Mouse (Mus musculus): ENCODE data around the gene Cyp2d11. TPM values are rescaled to one million over a fixed set of nuclear protein-coding genes. Genes with fewer than 3 reads are reported as not detected.

Cyp2d11 gene
- polyA plus RNA-seq, 1 experiment = not detected

DNA sequence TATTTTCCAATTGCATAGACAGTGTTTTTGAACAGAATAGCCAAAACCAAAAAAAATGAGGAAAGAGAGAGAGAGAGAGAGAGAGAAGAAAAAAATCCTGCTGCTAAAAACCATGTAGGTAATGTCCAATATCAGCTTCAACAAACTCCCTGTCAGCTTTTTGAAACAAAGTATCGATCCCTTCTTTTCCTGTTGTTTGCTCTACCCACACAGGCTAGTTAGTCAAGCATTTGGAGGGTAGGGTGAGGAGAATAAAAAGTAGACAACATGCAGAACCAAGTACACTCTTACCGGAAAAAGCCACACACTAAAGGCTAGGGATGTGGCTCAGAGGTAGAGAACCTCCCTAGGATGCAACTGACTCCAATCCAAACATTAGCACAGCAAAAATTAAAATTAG, 8.1 kb downstream of the Cyp2d11 start:
- no peak overlapping the region for H3K27ac ChIP-seq (ENCODE audit: insufficient read depth, low read depth, low read length)
- TF ChIP-seq CTCF (IDR thresholded peaks at IDR 0.05; ENCODE audit: insufficient read depth, low read depth, low read length) = no peak
- no peak for TF ChIP-seq POLR2A (IDR thresholded peaks at IDR 0.05; ENCODE audit: insufficient read depth, low read depth, low read length)
- WGBS = 92% methylated on average over 2 of the region's 2 CpGs

DNA sequence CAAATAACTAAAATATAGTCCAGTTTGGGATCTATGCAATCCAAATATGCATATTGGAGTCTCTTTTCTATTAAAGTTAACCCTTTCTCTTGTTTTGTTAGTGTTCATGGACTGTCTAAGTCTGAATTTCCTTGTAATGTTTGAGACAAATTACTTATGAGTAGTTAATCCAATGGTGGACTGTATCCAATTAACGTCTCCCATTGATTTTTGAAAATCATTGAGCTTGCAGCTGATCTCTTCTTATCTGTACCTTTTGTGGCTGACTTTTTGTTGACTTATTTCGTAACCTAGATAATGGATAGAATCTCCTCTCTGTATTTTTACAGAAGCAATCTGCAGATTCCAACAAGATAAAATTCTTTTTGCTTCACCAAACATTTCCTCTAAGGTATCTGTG, 11.4 kb downstream of the Cyp2d11 start:
- Histone ChIP-seq H3K4me3 (ENCODE audit: insufficient read depth, low read depth, low read length) (no peak overlapping the region), H3K27ac (ENCODE audit: insufficient read depth, low read depth, low read length) (no peak overlapping the region), H3K4me1 (ENCODE audit: control insufficient read depth, insufficient read depth, low read length) (peaks cover 9% of the 10 kb centered on the region)
- TF ChIP-seq POLR2A (IDR thresholded peaks at IDR 0.05; ENCODE audit: insufficient read depth, low read depth, low read length) = no peak
- no peak for TF ChIP-seq CTCF (IDR thresholded peaks at IDR 0.05; ENCODE audit: insufficient read depth, low read depth, low read length)
- WGBS = 97% methylated on average over 2 of the region's 2 CpGs

More for the DNA sequence above, 8.1 kb downstream of the Cyp2d11 start:
- Histone ChIP-seq H3K4me1 (ENCODE audit: control insufficient read depth, insufficient read depth, low read length) (no peaks in the 10 kb centered on the region), H3K4me3 (ENCODE audit: insufficient read depth, low read depth, low read length) (no peak overlapping the region)

DNA sequence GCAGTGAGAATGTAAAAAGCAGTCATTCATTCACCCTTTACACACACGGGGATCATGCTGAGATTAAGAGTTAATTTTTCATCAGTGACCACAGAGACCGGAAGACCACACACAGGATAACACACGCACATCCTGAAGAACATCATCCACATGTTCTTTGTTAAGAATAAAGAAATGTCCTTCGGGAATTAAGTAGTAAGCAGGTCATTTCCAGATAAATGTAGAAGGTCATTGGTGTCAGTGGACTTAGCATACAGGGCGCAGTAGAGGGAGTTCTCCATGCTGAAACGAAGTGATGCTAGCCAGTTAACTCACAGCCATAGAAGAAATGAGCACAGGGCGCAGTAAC, 13.1 kb downstream of the Cyp2d11 start:
- TF ChIP-seq POLR2A (IDR thresholded peaks at IDR 0.05; ENCODE audit: insufficient read depth, low read depth, low read length) (no peak), CTCF (IDR thresholded peaks at IDR 0.05; ENCODE audit: insufficient read depth, low read depth, low read length) (no peak)
- Histone ChIP-seq H3K4me1 (ENCODE audit: control insufficient read depth, insufficient read depth, low read length) (peaks cover 16% of the 10 kb centered on the region), H3K27ac (ENCODE audit: insufficient read depth, low read depth, low read length) (peak overlapping the region; percentile 67), H3K4me3 (ENCODE audit: insufficient read depth, low read depth, low read length) (peak overlapping the region; percentile 28; the same call in 1 of the 2 replicates)
- 41% methylated on average over 7 of the region's 7 CpGs for WGBS

DNA sequence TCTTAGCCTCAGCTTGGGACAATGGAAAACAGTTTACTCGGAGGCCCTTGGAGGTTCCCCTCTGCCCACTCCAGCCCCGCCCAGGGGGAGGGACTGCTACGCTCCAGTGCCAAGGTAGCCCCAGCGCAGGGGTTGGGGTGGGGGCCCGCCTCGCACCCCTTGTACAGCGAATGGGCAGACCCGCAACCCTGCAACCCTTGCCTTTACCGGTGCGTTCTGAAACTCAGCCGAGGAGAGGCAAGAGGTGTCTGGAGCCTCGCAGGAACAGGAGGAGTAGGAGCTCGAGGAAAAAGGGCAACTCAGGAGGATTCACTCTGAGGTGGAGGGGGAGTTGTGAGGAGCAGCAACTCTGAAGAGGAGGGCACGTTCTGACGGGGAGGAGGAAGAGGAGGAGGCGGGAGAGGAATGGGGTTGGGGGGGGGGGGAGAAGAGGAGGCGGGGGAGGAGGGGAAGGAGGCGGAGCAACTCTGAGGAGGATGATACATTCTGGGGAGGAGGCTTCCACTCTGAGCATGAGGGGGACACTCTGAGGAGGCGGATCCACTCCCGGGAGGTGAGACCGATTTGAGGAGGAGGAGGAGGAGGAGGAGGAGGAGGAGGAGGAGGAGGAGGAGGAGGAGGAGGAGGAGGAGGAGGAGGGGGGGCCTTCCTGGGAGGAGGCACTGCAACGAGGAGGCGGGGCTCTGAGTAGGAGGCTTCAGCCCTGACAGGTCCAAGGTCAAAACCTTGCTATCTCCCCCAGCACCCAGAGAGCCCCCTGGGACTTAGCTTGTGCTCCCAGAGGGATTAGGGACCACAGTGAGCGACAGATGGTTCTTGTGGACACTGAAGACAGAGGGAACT, 13.7 kb downstream of the Cyp2d11 start, which contains the start of gene Cyp2d22:
Cyp2d22 (minus strand) TSS at position 390 of the 843 bp plus-strand sequence.
- peaks cover 20% of the 10 kb centered on the region for H3K4me1 ChIP-seq (ENCODE audit: control insufficient read depth, insufficient read depth, low read length)
- 16% methylated on average over 18 of the region's 24 CpGs for WGBS
- TF ChIP-seq POLR2A (IDR thresholded peaks at IDR 0.05; ENCODE audit: insufficient read depth, low read depth, low read length) (no peak), CTCF (IDR thresholded peaks at IDR 0.05; ENCODE audit: insufficient read depth, low read depth, low read length) (no peak)
- peak within 1 kb of the TSS; percentile 89 for H3K27ac ChIP-seq (ENCODE audit: insufficient read depth, low read depth, low read length)
- peak within 1 kb of the TSS; percentile 52 for H3K4me3 ChIP-seq (ENCODE audit: insufficient read depth, low read depth, low read length)

DNA sequence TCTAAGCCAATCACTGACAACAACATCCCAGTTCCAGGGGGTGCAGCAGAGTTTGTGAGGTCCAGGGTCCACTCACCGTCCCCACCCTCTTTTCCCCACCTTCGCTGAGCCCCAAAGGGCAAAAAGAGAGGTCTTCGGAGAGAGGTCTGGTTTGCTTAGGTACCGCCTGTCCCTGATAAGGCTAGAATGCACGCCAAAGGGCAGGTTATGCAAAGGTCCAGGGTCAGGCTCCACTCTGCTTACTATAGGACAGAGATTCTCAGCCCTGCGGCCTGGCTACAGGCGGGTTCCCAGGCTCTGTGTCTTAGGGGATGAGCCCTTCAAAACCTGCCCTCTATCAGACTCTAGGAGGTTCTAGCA, 14.3 kb downstream of the Cyp2d11 start:
- 70% methylated on average over 7 of the region's 7 CpGs for WGBS

DNA sequence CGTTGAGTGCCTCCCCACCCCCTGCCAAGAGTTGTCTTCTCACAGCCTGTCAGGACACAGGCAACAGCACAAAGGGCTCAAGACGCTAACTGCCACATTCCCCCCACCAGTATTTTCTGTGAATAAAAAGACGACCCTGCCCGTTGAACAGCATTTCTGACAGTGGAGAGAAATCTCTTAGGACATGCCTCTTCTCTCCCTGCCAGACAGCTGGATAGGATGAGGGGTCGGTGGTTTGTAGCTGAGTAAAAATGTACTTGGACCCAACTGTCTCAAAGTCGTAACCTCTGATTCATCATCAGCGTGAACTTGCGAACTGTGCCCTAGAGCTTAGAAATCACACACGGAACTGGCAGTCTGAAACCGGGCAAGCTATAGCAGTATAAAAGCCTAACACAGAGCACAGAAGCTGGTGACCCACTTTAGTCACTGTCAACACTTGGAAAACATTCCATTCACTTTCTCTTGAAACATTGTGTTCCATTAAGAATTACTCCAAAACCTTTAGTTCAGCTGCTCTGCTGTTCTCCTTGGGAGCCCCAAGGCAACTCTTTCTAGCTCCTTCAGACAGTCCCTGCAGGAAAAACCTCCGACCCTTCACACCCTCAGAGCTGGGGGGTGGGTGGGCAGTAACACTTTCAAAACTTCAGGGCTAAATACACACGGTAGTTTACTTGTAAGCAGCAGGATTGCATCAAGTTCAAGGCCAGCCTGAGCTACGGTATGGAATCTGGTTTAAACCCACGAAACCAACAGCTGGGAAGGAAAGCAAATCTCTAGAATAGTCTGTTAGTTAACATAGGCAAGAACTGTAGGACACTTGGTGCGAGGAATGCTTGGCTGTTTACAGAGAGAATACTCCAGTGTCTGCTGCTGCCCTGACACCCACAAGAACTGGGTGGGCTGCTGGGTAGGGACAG, 15.3 kb downstream of the Cyp2d11 start:
- 55% methylated on average over 15 of the region's 15 CpGs for WGBS
- no peak overlapping the region for H3K4me3 ChIP-seq (ENCODE audit: insufficient read depth, low read depth, low read length)
- peak overlapping the region; percentile 89 for H3K27ac ChIP-seq (ENCODE audit: insufficient read depth, low read depth, low read length)

More for the DNA sequence above, 14.3 kb downstream of the Cyp2d11 start:
- H3K4me1 ChIP-seq (ENCODE audit: control insufficient read depth, insufficient read depth, low read length) = peaks cover 20% of the 10 kb centered on the region
- H3K4me3 ChIP-seq (ENCODE audit: insufficient read depth, low read depth, low read length) = peak overlapping the region; percentile 52
- TF ChIP-seq CTCF (IDR thresholded peaks at IDR 0.05; ENCODE audit: insufficient read depth, low read depth, low read length) (no peak; the same call in 1 of the 2 replicates), POLR2A (IDR thresholded peaks at IDR 0.05; ENCODE audit: insufficient read depth, low read depth, low read length) (no peak)
- peak overlapping the region; percentile 89 for H3K27ac ChIP-seq (ENCODE audit: insufficient read depth, low read depth, low read length)

DNA sequence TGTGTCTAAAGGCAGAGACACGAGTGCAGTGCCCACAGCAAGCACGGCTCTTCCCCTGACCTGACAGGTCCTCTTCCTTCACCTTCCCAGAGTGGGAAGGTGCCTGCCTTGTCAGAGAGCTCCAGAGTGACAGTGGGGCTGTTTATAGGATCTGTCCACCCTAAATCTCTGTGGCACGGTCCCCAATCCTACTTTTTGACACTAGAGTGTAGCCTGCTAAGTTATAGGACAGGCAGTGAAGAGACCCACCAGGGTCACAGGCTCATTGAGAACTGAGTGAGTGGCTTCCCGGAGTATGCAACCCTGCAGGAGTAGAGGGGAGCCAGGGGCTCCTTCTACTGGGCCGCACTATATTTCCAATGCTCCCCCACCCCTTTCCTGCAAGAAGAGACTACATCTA, 16.1 kb downstream of the Cyp2d11 start:
- Histone ChIP-seq H3K4me1 (ENCODE audit: control insufficient read depth, insufficient read depth, low read length) (peaks cover 20% of the 10 kb centered on the region), H3K27ac (ENCODE audit: insufficient read depth, low read depth, low read length) (peak overlapping the region; percentile 89; the same call in 1 of the 2 replicates), H3K4me3 (ENCODE audit: insufficient read depth, low read depth, low read length) (no peak overlapping the region)
- 88% methylated on average over 5 of the region's 5 CpGs for WGBS
- no peak for TF ChIP-seq POLR2A (IDR thresholded peaks at IDR 0.05; ENCODE audit: insufficient read depth, low read depth, low read length)
- no peak for TF ChIP-seq CTCF (IDR thresholded peaks at IDR 0.05; ENCODE audit: insufficient read depth, low read depth, low read length)

More for the DNA sequence above, 15.3 kb downstream of the Cyp2d11 start:
- TF ChIP-seq CTCF (IDR thresholded peaks at IDR 0.05; ENCODE audit: insufficient read depth, low read depth, low read length) (no peak), POLR2A (IDR thresholded peaks at IDR 0.05; ENCODE audit: insufficient read depth, low read depth, low read length) (no peak)
- peaks cover 20% of the 10 kb centered on the region for H3K4me1 ChIP-seq (ENCODE audit: control insufficient read depth, insufficient read depth, low read length)

DNA sequence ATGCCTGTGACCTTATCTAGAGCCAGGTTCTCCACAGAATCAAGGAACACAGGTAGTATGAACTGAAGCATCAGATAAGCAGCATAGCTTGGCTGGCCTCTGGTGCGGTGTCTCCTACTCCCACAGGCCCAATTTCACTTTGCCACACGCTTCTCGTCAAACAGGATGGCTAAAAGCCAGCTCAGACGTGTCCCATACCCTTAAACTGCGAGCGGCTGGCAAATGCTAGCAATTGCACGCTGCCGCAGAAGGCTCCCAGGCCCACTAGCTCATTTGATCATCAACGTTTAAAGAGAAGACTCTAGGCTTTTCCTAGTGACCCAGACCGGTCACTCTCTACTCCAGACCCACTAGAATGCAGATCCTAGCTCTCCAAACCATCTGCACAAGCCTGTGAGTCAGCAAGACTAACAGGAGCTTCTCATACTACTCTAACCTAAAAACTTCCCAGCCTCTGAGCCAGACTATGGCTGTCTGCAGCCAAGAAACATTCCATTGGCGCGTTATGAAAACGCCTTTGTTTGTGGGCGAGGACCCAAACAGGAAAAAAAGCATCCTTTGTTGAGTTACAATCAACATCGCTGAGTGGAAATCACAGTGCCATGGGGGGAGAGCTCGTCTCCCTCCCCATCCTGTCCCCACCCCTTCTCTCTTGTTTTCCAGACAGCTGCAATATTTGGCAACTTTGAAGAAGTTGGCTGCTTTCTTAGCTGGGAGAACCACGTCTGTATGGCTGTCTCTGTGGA, 17.3 kb downstream of the Cyp2d11 start:
- TF ChIP-seq POLR2A (IDR thresholded peaks at IDR 0.05; ENCODE audit: insufficient read depth, low read depth, low read length) (no peak), CTCF (IDR thresholded peaks at IDR 0.05; ENCODE audit: insufficient read depth, low read depth, low read length) (no peak)
- Histone ChIP-seq H3K27ac (ENCODE audit: insufficient read depth, low read depth, low read length) (peak overlapping the region; percentile 65), H3K4me1 (ENCODE audit: control insufficient read depth, insufficient read depth, low read length) (peaks cover 20% of the 10 kb centered on the region), H3K4me3 (ENCODE audit: insufficient read depth, low read depth, low read length) (no peak overlapping the region)
- WGBS = 32% methylated on average over 17 of the region's 17 CpGs

Measured in olfactory bulb, adult 2 months (tissue).